Mouse (Mus musculus) adrenal gland, adult (tissue): Measurements from ENCODE around the gene Peli3.

ENCODE experiments used
- DNase-seq, 2 experiments: peaks; one replicate each; pipeline ENCODE4 v3.0.0; 2022 to 2023; ENCODE audit warnings: low spot score in 1 of 2; ENCODE audit not compliant: inconsistent age in 2 of 2

Peli3 gene

DNA sequence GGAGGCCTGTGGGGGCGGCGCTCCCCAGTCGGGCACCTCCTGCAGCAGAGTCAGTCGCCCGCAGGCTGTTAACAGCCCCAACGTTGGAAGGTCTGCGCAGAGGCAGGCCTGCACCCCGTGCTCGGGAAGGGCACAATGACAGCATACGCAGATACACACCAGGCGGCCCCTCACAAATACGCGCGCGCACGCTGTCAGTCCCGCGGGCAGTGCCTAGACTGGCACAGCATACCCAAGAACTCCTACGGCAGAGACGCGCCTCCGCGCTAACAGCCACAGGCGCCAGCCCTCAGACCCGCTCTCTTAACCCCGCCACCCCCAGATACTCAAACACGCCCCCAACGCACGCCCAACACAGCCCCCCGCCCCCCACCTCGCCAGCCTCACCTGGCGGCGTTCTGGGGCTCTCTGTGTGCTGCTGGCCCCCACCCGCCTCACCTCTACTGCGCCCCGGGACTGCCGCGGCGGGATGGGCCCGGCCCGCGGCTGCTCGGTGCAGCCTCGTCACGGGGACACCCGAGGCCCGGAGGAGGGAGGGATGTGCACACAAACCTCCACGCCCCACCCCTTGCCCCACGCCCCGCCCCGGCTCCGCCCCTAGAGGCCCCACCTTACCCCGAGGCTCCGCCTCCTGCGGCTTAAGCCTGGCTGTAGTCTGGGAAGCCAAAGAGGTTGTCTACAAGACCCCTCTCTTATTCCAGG is at the start of gene Peli3:
TSS of gene Peli3 (minus strand) at position 577 of the 702 bp plus-strand sequence.
- peak; percentile 87 to 96 for DNase-seq

- DNase-seq, result no peak
These were observed 49.4 kb upstream of the Peli3 start for GRCm38 (mm10) chr19:4992371-4992770.

GRCm38 (mm10) chr19:4990716-4991115 is 47.8 kb upstream of the Peli3 start:
- no peak for DNase-seq

- DNase-seq, result no peak
These were observed 47.3 kb upstream of the Peli3 start, which contains the start of gene Npas4 for GRCm38 (mm10) chr19:4990256-4990625. TSS of gene Npas4 (minus strand) at chr19:4990316.

GRCm38 (mm10) chr19:4989434-4990255 is 46.7 kb upstream of the Peli3 start:
- DNase-seq, result no peak

DNA sequence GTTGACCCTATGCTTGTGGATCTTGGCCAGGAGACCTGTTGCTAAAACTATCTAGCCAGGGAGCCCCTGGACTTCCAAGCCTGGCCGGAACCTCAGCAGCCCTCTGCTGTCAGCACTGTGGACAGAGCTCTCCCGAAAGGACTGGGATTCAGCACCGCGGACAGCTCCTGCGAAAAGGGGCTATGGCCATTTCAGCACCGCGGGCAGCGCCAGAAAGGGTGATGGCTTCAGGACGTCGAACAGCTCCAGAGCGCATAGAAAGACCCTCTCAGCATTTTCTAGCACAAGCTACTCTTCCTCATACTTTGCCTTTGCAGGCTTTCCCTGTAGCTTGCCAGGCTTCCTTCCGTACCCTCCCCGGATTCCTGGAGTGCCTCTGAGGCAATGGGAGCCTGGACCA is 46.1 kb upstream of the Peli3 start:
- DNase-seq, result peak; percentile 87 to 96

- DNase-seq, result peak; percentile 42 to 86
These were observed 38.8 kb upstream of the Peli3 start for GRCm38 (mm10) chr19:4981767-4982166.

GRCm38 (mm10) chr19:4968236-4968635 is 25.3 kb upstream of the Peli3 start:
- no peak for DNase-seq

DNA sequence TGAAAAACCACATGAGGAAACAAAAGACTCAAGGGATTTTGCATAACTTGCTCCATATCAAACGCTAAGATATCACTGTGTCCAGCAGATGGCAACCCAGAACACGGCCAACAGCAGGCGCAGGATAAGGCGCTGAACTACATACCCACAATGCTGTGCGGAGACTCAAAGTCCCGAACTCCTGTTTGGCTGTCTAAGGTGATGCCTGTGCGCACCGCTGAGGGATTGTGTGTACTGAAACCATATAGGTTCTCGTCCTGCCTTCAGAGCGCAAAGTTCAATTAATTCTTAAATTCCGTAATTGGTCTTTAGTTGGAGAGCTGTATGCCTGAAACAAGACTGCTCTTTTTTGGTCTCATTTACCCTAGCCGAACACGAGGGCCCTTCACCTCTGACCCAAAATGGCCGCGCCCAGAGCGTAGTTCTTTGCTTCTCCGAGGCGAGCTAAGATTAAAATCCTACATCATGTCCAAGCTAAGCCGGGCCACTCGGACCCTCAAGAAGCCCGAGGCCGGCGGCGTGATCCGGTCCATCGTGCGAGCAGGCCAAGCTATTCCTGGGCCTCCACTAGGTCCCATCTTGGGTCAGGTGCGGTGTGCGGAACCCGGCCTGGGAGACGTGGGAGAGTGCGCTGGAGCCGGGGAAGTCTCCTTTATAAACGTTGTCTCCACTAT is 19.1 kb upstream of the Peli3 start, which contains the start of gene Mrpl11:
TSS of gene Mrpl11 (plus strand) at position 220 of the 674 bp plus-strand sequence.
- peak; percentile 91 to 97 for DNase-seq

GRCm38 (mm10) chr19:4948641-4949040 is 5.7 kb upstream of the Peli3 start:
- peak in 1 of 2 experiments; percentile 15 for DNase-seq

DNA sequence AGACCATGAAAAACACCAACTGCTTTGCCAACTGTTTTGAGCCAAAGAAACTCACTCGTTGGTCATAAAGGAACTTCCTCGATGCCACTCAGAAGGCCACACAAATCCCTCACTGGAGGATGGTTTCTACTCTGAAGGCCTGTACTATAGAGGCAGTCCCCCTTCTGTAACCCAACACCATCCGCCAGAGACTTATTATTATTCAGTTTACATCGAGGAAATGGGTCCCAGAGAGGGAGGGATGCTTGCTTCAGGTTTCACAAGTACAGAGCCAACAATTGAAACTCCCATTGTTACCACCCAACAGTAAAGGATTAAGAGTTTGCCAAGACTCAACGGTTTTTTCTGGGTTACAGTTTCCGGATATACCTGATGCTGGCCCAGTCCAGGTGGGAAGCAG is 2.6 kb upstream of the Peli3 start:
- DNase-seq, result no peak

DNA sequence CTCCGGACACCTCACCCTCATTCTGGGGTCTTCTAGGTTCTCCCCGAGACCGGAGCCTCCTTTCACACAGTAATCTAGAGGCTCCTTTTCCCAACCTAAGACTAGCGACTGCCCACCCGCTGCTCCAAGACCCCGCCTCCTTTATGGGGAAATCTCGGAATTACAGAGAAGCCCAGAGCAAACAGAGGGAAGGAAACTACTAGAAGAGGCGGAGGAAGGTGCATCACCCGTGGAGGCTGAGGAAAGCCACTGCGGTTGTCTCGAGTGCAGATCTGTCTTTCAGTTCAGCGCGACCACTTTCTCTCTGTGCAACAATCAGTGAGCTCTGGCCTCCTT is 294 bp upstream of the Peli3 start:
- DNase-seq, result no peak

- peak in 1 of 2 experiments; percentile 15 for DNase-seq
These were observed 5.2 kb downstream of the Peli3 start for GRCm38 (mm10) chr19:4937444-4938310.

- no peak for DNase-seq
These were observed 6.0 kb downstream of the Peli3 start for GRCm38 (mm10) chr19:4936896-4937295.

DNA sequence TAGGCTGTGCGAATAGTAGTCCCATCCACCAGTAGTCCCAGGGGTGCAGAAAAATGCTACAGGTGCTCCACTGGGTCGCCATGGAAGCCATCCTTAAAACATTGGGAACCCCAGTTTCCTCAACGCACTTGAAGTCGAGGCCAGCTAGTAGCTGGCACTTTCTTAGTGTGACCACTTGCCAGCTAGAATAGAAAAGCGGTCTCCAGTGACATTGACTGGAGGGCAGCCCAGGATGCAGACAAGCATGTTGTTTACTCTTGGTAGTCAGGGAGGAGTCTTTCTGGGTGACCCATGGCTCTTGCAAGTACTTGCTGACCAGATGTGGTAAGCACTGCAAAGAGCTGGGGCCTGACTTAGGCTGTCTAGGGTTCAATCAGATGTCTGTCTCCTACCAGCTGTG is 14.1 kb downstream of the Peli3 start:
- peak in 1 of 2 experiments; percentile 74 for DNase-seq

GRCm38 (mm10) chr19:4927904-4928531 is 14.9 kb downstream of the Peli3 start, which contains the start of gene Dpp3:
TSS of gene Dpp3 (minus strand) at chr19:4928287.
- DNase-seq, result peak; percentile 99 to 100

GRCm38 (mm10) chr19:4925121-4925860 is 17.6 kb downstream of the Peli3 start:
- no peak for DNase-seq

- DNase-seq, result peak in 1 of 2 experiments; percentile 73
These were observed 23.3 kb downstream of the Peli3 start for GRCm38 (mm10) chr19:4919652-4920051.

- DNase-seq, result no peak
These were observed 26.1 kb downstream of the Peli3 start for GRCm38 (mm10) chr19:4916827-4917226.
